Mouse (Mus musculus) neural tube, embryonic 13.5 days (tissue): ENCODE data around the gene Aoah. TPM values are rescaled to one million over a fixed set of nuclear protein-coding genes. Genes with fewer than 3 reads are reported as not detected.

Experiments
- ATAC-seq: fragments of 200-750 bp; cut with Nextera tagmentation; 2 replicates; pipeline ENCODE4 v1.8.0; 2017; ENCODE audit warnings: low read depth, mild to moderate bottlenecking, moderate TSS enrichment, moderate library complexity
- H3K27ac ChIP-seq: fragments of 300-500 bp; sonication (generic); replicated peaks from 2 replicates; pipeline ENCODE4 v1.5.1; 2015; ENCODE audit warnings: moderate library complexity, mild to moderate bottlenecking, inconsistent platforms
- H3K27me3 ChIP-seq: fragments of 300-500 bp; sonication (generic); 2 replicates; pipeline ENCODE4 v1.6.1; 2015; ENCODE audit warnings: mild to moderate bottlenecking, inconsistent platforms
- H3K36me3 ChIP-seq: fragments of 300-500 bp; sonication (generic); 2 replicates; pipeline ENCODE4 v1.6.1; 2015; ENCODE audit warnings: mild to moderate bottlenecking, inconsistent platforms
- H3K4me1 ChIP-seq: fragments of 300-500 bp; sonication (generic); replicated peaks from 2 replicates; pipeline ENCODE4 v1.6.1; 2015; ENCODE audit warnings: inconsistent platforms
- H3K4me2 ChIP-seq: fragments of 300-500 bp; sonication (generic); 2 replicates; pipeline ENCODE4 v1.6.1; 2015; ENCODE audit warnings: inconsistent platforms, mild to moderate bottlenecking, moderate library complexity
- H3K4me3 ChIP-seq: fragments of 300-500 bp; sonication (generic); 2 replicates; pipeline ENCODE4 v1.5.1; 2015; ENCODE audit warnings: mild to moderate bottlenecking, inconsistent platforms
- H3K9ac ChIP-seq: fragments of 300-500 bp; sonication (generic); 2 replicates; pipeline ENCODE4 v1.6.1; 2015; ENCODE audit warnings: moderate library complexity, mild to moderate bottlenecking, inconsistent platforms
- H3K9me3 ChIP-seq: fragments of 300-500 bp; sonication (generic); 2 replicates; pipeline ENCODE4 v1.6.1; 2016; ENCODE audit warnings: inconsistent platforms
- WGBS: fragments of 180-500 bp; shearing (Covaris S2); methylation state at CpG from one replicate; pipeline ENCODE4 v1.1.7; 2015; 5-methylcytosine and 5-hydroxymethylcytosine counted together
- polyA plus RNA-seq: library from polyadenylated mRNA; unstranded; fragments of >200 nt; fragmentation: Nextera tagmentation; extraction: Ambion mirVana; gene quantifications from 2 replicates; pipeline ENCODE4 v1.2.1, GENCODE M21; 2015

Gene Aoah
- 0.54 and 0.73 TPM in 2 replicates for polyA plus RNA-seq

- Histone ChIP-seq H3K36me3 (no peaks in the 10 kb centered on the region), H3K9ac (no peak within 1 kb of the TSS), H3K4me1 (no peaks in the 10 kb centered on the region), H3K4me3 (no peak within 1 kb of the TSS), H3K4me2 (no peak within 1 kb of the TSS), H3K27ac (no peak within 1 kb of the TSS), H3K27me3 (no peaks in the 10 kb centered on the region), H3K9me3 (no peaks in the 10 kb centered on the region)
- ATAC-seq, result no peak
- 78% methylated on average over 4 of the region's 4 CpGs for WGBS
Measured at GRCm38 (mm10) chr13:20793901-20794300, at the start of gene Aoah. TSS of gene Aoah (plus strand) at chr13:20794113.

- Histone ChIP-seq H3K9me3 (no peaks in the 10 kb centered on the region), H3K4me1 (no peaks in the 10 kb centered on the region), H3K36me3 (no peaks in the 10 kb centered on the region), H3K27ac (no peak overlapping the region), H3K27me3 (no peaks in the 10 kb centered on the region), H3K4me3 (no peak overlapping the region), H3K9ac (no peak overlapping the region), H3K4me2 (no peak overlapping the region)
- ATAC-seq, result no peak
- WGBS, result 75% methylated on average over 1 of the region's 1 CpGs
Measured at GRCm38 (mm10) chr13:20754843-20755242, 39.1 kb upstream of the Aoah start.

- Histone ChIP-seq H3K27me3 (no peaks in the 10 kb centered on the region), H3K9me3 (no peaks in the 10 kb centered on the region), H3K4me2 (no peak overlapping the region), H3K4me1 (no peaks in the 10 kb centered on the region), H3K4me3 (no peak overlapping the region), H3K9ac (no peak overlapping the region), H3K36me3 (no peaks in the 10 kb centered on the region), H3K27ac (no peak overlapping the region)
- 87% methylated on average over 5 of the region's 5 CpGs for WGBS
- ATAC-seq, result no peak
Measured at GRCm38 (mm10) chr13:20783648-20784047, 10.3 kb upstream of the Aoah start.

- WGBS, result 94% methylated on average over 6 of the region's 6 CpGs
- no peak for ATAC-seq
- Histone ChIP-seq H3K27ac (no peak overlapping the region), H3K4me1 (no peaks in the 10 kb centered on the region), H3K9me3 (no peaks in the 10 kb centered on the region), H3K9ac (no peak overlapping the region), H3K36me3 (no peaks in the 10 kb centered on the region), H3K4me2 (no peak overlapping the region), H3K4me3 (no peak overlapping the region), H3K27me3 (no peaks in the 10 kb centered on the region)
Measured at GRCm38 (mm10) chr13:20784060-20784459, 9.9 kb upstream of the Aoah start.

GRCm38 (mm10) chr13:20785960-20786359, 8.0 kb upstream of the Aoah start:
- Histone ChIP-seq H3K27ac (no peak overlapping the region), H3K36me3 (no peaks in the 10 kb centered on the region), H3K9me3 (no peaks in the 10 kb centered on the region), H3K27me3 (no peaks in the 10 kb centered on the region), H3K9ac (no peak overlapping the region), H3K4me1 (no peaks in the 10 kb centered on the region), H3K4me2 (no peak overlapping the region), H3K4me3 (no peak overlapping the region)
- no peak for ATAC-seq
- WGBS, result 83% methylated on average over 7 of the region's 7 CpGs

- Histone ChIP-seq H3K4me1 (no peaks in the 10 kb centered on the region), H3K9me3 (no peaks in the 10 kb centered on the region), H3K9ac (no peak overlapping the region), H3K4me3 (no peak overlapping the region), H3K27me3 (no peaks in the 10 kb centered on the region), H3K36me3 (no peaks in the 10 kb centered on the region), H3K27ac (no peak overlapping the region), H3K4me2 (no peak overlapping the region)
- ATAC-seq, result no peak
- 88% methylated on average over 1 of the region's 1 CpGs for WGBS
Measured at GRCm38 (mm10) chr13:20786825-20787245, 7.1 kb upstream of the Aoah start.

- H3K4me2 ChIP-seq, result no peak overlapping the region
- no peak overlapping the region for H3K9ac ChIP-seq
- no peak for ATAC-seq
- H3K27me3 ChIP-seq, result no peaks in the 10 kb centered on the region
- H3K27ac ChIP-seq, result no peak overlapping the region
- H3K4me3 ChIP-seq, result no peak overlapping the region
- H3K9me3 ChIP-seq, result no peaks in the 10 kb centered on the region
- WGBS, result 81% methylated on average over 4 of the region's 4 CpGs
- H3K4me1 ChIP-seq, result no peaks in the 10 kb centered on the region
- no peaks in the 10 kb centered on the region for H3K36me3 ChIP-seq
Measured at GRCm38 (mm10) chr13:20787952-20788351, 6.0 kb upstream of the Aoah start.

GRCm38 (mm10) chr13:20796651-20797050, 2.7 kb downstream of the Aoah start:
- Histone ChIP-seq H3K4me1 (no peaks in the 10 kb centered on the region), H3K9ac (no peak overlapping the region), H3K36me3 (no peaks in the 10 kb centered on the region), H3K4me2 (no peak overlapping the region), H3K27me3 (no peaks in the 10 kb centered on the region), H3K4me3 (no peak overlapping the region), H3K9me3 (no peaks in the 10 kb centered on the region), H3K27ac (no peak overlapping the region)
- ATAC-seq, result no peak
- 91% methylated on average over 3 of the region's 3 CpGs for WGBS

GRCm38 (mm10) chr13:20798536-20798935, 4.6 kb downstream of the Aoah start:
- ATAC-seq, result no peak
- H3K4me1 ChIP-seq, result no peaks in the 10 kb centered on the region
- WGBS, result 64% methylated on average over 2 of the region's 2 CpGs

GRCm38 (mm10) chr13:20799772-20800171, 5.9 kb downstream of the Aoah start:
- no peak overlapping the region for H3K27ac ChIP-seq
- H3K4me3 ChIP-seq, result no peak overlapping the region
- WGBS, result 73% methylated on average over 3 of the region's 3 CpGs
- no peak overlapping the region for H3K4me2 ChIP-seq
- no peaks in the 10 kb centered on the region for H3K4me1 ChIP-seq
- H3K9me3 ChIP-seq, result no peaks in the 10 kb centered on the region
- H3K9ac ChIP-seq, result no peak overlapping the region
- no peaks in the 10 kb centered on the region for H3K27me3 ChIP-seq
- H3K36me3 ChIP-seq, result no peaks in the 10 kb centered on the region
- no peak for ATAC-seq

More at GRCm38 (mm10) chr13:20798536-20798935, 4.6 kb downstream of the Aoah start:
- Histone ChIP-seq H3K36me3 (no peaks in the 10 kb centered on the region), H3K27me3 (no peaks in the 10 kb centered on the region), H3K4me2 (no peak overlapping the region), H3K9me3 (no peaks in the 10 kb centered on the region), H3K4me3 (no peak overlapping the region), H3K9ac (no peak overlapping the region), H3K27ac (no peak overlapping the region)

- Histone ChIP-seq H3K4me3 (no peak overlapping the region), H3K27ac (no peak overlapping the region), H3K4me2 (no peak overlapping the region), H3K36me3 (no peaks in the 10 kb centered on the region), H3K4me1 (no peaks in the 10 kb centered on the region), H3K27me3 (no peaks in the 10 kb centered on the region), H3K9me3 (no peaks in the 10 kb centered on the region), H3K9ac (no peak overlapping the region)
- no peak for ATAC-seq
- WGBS, result 62% methylated on average over 3 of the region's 3 CpGs
Measured at GRCm38 (mm10) chr13:20800569-20800968, 6.7 kb downstream of the Aoah start.

- 76% methylated on average over 3 of the region's 3 CpGs for WGBS
- no peak overlapping the region for H3K9ac ChIP-seq
- H3K36me3 ChIP-seq, result no peaks in the 10 kb centered on the region
- no peaks in the 10 kb centered on the region for H3K4me1 ChIP-seq
- H3K4me2 ChIP-seq, result no peak overlapping the region
- H3K4me3 ChIP-seq, result no peak overlapping the region
- no peaks in the 10 kb centered on the region for H3K9me3 ChIP-seq
- no peak for ATAC-seq
- no peaks in the 10 kb centered on the region for H3K27me3 ChIP-seq
- H3K27ac ChIP-seq, result no peak overlapping the region
Measured at GRCm38 (mm10) chr13:20811782-20812406, 18.0 kb downstream of the Aoah start.

GRCm38 (mm10) chr13:20816385-20816784, 22.5 kb downstream of the Aoah start:
- H3K4me3 ChIP-seq, result no peak overlapping the region
- no peaks in the 10 kb centered on the region for H3K36me3 ChIP-seq
- H3K4me1 ChIP-seq, result no peaks in the 10 kb centered on the region
- no peak overlapping the region for H3K4me2 ChIP-seq
- no peaks in the 10 kb centered on the region for H3K9me3 ChIP-seq
- H3K27me3 ChIP-seq, result no peaks in the 10 kb centered on the region
- no peak overlapping the region for H3K27ac ChIP-seq
- no peak overlapping the region for H3K9ac ChIP-seq
- no peak for ATAC-seq
- 71% methylated on average over 1 of the region's 1 CpGs for WGBS
